Mouse (Mus musculus): ENCODE measurements around the gene Stmn1. TPM values are rescaled to one million over a fixed set of nuclear protein-coding genes. Genes with fewer than 3 reads are reported as not detected.
A peak's percentile ranks its signal among the peaks of the same experiment; 100 is the strongest.
"Not testable (repeated sequence)": the region's sequence is repeated elsewhere in the genome, so short reads cannot be mapped to it uniquely, and the experiment has no call there.

Gene Stmn1
- polyA plus RNA-seq, 1 experiment from 2014 or later: 1,729 TPM

DNA sequence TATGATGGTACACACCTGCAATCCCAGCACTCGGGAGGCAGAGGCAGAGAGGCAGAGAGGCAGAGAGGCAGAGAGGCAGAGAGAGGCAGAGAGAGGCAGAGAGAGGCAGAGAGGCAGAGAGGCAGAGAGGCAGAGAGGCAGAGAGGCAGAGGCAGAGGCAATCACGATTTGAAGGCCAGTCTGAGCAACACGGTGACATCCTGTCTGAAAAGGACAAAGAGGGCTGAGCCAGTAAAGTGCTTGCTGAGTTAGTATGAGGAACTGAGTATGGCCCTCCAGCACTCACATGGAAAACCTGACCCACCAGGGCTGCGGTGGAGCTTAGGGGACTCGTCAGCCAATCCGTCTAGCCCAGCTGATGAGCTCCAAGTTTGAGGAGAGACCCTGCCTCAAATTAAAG is 30.9 kb downstream of the Stmn1 start:
- not testable (repeated sequence) for H3K4me2 ChIP-seq (ENCODE audit: low read depth, low read length); ATAC-seq (ENCODE audit: low read depth); H3K9ac ChIP-seq (ENCODE audit: low read length); H3K36me3 ChIP-seq (ENCODE audit: control insufficient read depth, insufficient read depth, low read length); H3K27me3 ChIP-seq (ENCODE audit: control insufficient read depth, insufficient read depth, low read depth, low read length); H3K27ac ChIP-seq (ENCODE audit: low read length); H3K4me3 ChIP-seq (ENCODE audit: low read length); H3K9me3 ChIP-seq (ENCODE audit: control insufficient read depth, low read length)
- peaks cover 25% of the 10 kb centered on the region for H3K4me1 ChIP-seq (replicated peaks; ENCODE audit: control insufficient read depth, insufficient read depth, low read length)
- WGBS: 78% methylated on average over 6 of the region's 6 CpGs

DNA sequence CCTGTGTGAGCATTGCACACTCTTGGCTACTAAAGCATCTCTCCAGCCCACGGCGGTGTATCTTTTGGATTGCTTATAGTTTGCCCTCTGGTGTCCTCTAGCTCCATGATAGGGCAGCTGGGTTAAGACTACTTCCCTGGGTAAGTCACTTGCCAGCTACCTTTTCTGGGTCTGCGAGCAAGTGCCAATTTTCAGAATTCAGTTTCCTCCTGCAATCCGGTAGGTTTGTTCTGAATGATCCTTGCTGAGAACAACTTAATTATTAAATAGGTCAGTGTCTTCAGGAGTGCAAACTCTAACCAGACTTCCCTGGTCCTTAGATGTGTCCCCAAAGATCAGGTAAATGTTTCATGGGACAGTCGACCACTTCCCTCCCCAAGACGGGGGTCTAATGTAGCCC is 33.0 kb downstream of the Stmn1 start:
- WGBS: 83% methylated on average over 6 of the region's 6 CpGs

DNA sequence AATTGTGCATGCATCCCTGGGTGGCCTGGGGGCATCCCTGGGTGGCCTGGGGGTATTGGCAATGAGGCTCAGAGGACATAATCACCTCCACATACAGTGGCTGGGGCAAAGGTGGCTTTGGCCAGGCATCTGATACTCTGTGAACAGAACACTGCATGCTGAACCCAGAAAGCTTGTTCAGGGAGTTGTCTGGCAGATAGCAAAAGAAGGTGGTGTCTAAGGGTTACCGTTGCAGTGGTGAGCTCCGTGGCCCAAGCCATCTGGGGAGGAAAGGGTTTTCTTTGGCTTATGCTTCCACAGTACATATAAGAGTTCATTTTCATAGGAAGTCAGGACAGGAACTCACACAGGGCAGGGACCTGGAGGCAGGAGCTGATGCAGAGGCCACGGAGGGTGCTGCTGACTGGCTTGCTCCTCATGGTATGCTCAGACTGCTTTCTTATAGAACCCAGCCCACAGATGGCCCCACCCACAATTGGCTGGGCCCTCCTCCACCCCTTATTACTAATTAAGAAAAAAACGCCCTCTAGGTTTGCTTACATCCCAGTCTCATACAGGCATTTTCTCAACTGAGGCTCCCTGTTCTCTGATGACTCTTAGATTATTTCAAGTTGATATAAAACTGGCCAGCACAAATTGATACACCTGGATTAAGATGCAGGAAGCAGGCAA is 35.7 kb downstream of the Stmn1 start:
- H3K9ac ChIP-seq (ENCODE audit: low read length): no peak overlapping the region
- H3K9me3 ChIP-seq (ENCODE audit: control insufficient read depth, low read length): no peaks in the 10 kb centered on the region
- H3K4me1 ChIP-seq (replicated peaks; ENCODE audit: control insufficient read depth, insufficient read depth, low read length): no peaks in the 10 kb centered on the region
- 74% methylated on average over 4 of the region's 4 CpGs for WGBS
- H3K4me3 ChIP-seq (ENCODE audit: low read length): no peak overlapping the region
- no peak for ATAC-seq (ENCODE audit: low read depth)
- H3K27ac ChIP-seq (ENCODE audit: low read length): no peak overlapping the region
- H3K27me3 ChIP-seq (ENCODE audit: control insufficient read depth, insufficient read depth, low read depth, low read length): no peaks in the 10 kb centered on the region
- H3K36me3 ChIP-seq (ENCODE audit: control insufficient read depth, insufficient read depth, low read length): no peaks in the 10 kb centered on the region; the same call in 1 of the 2 replicates
- H3K4me2 ChIP-seq (ENCODE audit: low read depth, low read length): no peak overlapping the region

More for the DNA sequence above, 33.0 kb downstream of the Stmn1 start:
- Histone ChIP-seq H3K27ac (ENCODE audit: low read length) (no peak overlapping the region), H3K4me3 (ENCODE audit: low read length) (no peak overlapping the region), H3K4me2 (ENCODE audit: low read depth, low read length) (no peak overlapping the region), H3K27me3 (ENCODE audit: control insufficient read depth, insufficient read depth, low read depth, low read length) (no peaks in the 10 kb centered on the region), H3K36me3 (ENCODE audit: control insufficient read depth, insufficient read depth, low read length) (no peaks in the 10 kb centered on the region), H3K9me3 (ENCODE audit: control insufficient read depth, low read length) (no peaks in the 10 kb centered on the region), H3K9ac (ENCODE audit: low read length) (no peak overlapping the region), H3K4me1 (replicated peaks; ENCODE audit: control insufficient read depth, insufficient read depth, low read length) (peaks cover 15% of the 10 kb centered on the region; the same call in 1 of the 2 replicates)
- ATAC-seq (ENCODE audit: low read depth): no peak

DNA sequence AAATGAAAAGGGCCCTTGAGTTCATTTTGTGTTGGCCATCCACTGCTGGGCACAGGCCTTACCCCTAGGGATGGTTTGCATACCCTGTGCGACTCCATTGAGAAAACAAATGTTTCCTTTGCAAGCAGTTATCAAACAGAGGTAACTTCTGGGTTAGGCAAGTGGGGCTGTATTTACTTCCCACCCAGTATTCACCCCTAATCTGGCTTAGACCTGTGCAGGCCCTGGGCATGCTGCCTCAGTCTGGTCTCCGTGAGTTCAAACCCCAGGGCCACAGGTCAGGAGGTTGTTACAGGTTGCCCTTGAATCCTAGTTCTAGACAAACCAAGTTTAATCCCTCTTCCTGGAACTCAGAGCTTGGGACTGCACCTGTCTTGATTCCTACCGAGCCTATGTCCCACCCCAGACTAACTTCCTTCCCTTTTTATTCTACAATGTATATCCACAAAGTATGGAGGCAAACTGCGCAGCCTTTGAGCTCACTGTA is 37.2 kb downstream of the Stmn1 start:
- 91% methylated on average over 4 of the region's 4 CpGs for WGBS
- H3K4me2 ChIP-seq (ENCODE audit: low read depth, low read length): no peak overlapping the region
- H3K4me1 ChIP-seq (replicated peaks; ENCODE audit: control insufficient read depth, insufficient read depth, low read length): no peaks in the 10 kb centered on the region
- no peaks in the 10 kb centered on the region; the same call in 1 of the 2 replicates for H3K36me3 ChIP-seq (ENCODE audit: control insufficient read depth, insufficient read depth, low read length)
- H3K27ac ChIP-seq (ENCODE audit: low read length): no peak overlapping the region
- H3K9me3 ChIP-seq (ENCODE audit: control insufficient read depth, low read length): no peaks in the 10 kb centered on the region
- H3K4me3 ChIP-seq (ENCODE audit: low read length): no peak overlapping the region
- no peak for ATAC-seq (ENCODE audit: low read depth)
- H3K9ac ChIP-seq (ENCODE audit: low read length): no peak overlapping the region
- no peaks in the 10 kb centered on the region for H3K27me3 ChIP-seq (ENCODE audit: control insufficient read depth, insufficient read depth, low read depth, low read length)

DNA sequence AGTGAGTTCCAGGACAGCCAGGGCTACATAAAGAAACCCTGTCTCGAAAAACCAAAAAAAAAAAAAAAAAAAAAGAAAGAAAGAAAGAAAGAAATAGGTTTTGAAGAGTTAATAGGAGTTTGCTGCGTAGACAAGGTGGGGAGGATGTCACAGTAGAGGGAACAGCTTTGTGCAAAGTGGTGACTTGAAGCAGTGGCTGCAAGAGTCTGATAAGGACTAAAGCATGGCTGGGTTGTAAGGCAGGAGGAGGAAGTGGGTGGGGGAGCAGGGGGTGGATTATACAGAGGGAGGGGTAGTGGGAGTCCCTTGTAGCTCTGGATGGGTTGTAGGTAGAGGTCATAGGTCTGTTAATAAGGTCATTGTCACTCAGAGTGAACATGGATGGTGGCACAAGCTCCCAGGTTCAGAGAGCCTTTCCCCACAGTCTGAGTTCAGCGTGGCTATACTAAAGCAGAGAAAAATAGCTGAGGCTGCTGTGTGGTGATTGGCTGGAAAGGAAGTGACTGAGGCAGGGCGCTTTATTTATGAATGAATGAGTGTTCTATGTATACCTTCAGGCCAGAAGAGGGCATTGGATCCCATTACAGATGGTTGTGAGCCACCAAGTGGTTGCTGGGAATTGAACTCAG is 38.0 kb downstream of the Stmn1 start:
- H3K27me3 ChIP-seq (ENCODE audit: control insufficient read depth, insufficient read depth, low read depth, low read length): no peaks in the 10 kb centered on the region
- no peak for ATAC-seq (ENCODE audit: low read depth)
- no peaks in the 10 kb centered on the region for H3K9me3 ChIP-seq (ENCODE audit: control insufficient read depth, low read length)
- H3K27ac ChIP-seq (ENCODE audit: low read length): no peak overlapping the region
- H3K4me2 ChIP-seq (ENCODE audit: low read depth, low read length): no peak overlapping the region
- H3K4me1 ChIP-seq (replicated peaks; ENCODE audit: control insufficient read depth, insufficient read depth, low read length): no peaks in the 10 kb centered on the region
- H3K9ac ChIP-seq (ENCODE audit: low read length): no peak overlapping the region
- WGBS: 55% methylated on average over 3 of the region's 4 CpGs
- H3K4me3 ChIP-seq (ENCODE audit: low read length): no peak overlapping the region
- H3K36me3 ChIP-seq (ENCODE audit: control insufficient read depth, insufficient read depth, low read length): no peaks in the 10 kb centered on the region; the same call in 1 of the 2 replicates

DNA sequence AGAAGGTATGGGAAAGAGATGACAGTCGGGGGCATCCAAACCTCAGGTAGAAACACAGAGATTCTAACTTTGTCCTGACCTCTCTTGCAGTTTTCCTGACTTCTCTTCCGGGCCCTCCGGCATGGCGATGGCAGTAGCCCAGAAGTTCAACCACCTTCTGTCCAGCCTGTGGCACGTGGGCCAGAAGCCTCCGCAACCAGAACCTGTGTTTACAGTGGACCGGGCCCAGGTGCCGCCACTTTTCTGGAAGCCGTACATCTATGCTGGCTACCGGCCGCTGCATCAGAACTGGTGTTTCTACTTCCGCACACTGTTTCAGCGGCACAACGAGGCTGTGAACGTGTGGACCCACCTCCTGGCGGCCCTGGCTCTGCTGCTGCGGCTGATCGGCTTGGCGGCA is 38.6 kb downstream of the Stmn1 start:
- 85% methylated on average over 19 of the region's 19 CpGs for WGBS

DNA sequence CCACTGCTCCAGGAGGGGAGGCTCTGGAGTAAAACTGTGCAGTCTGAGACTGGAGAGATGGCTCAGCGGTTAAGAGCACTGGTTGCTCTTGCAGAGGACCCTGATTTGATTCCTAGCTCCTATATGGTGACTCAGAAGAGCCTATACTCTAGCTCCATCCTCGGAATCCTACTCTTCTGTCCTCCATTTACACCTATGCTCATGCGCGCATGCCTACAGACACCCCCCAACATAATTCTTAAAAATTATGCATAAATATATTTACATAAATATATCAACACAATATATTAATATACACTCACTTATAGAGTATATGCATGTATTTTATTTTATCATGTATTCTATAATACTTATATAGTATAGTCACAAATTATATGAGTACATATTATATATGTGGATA is 42.3 kb downstream of the Stmn1 start:
- H3K4me3 ChIP-seq (ENCODE audit: low read length): peak overlapping the region; percentile 69
- no peaks in the 10 kb centered on the region for H3K27me3 ChIP-seq (ENCODE audit: control insufficient read depth, insufficient read depth, low read depth, low read length)
- peaks cover 20% of the 10 kb centered on the region for H3K4me1 ChIP-seq (replicated peaks; ENCODE audit: control insufficient read depth, insufficient read depth, low read length)
- WGBS: 73% methylated on average over 4 of the region's 4 CpGs
- peak; percentile 6; the same call in 1 of the 2 replicates for ATAC-seq (ENCODE audit: low read depth)
- no peaks in the 10 kb centered on the region; the same call in 1 of the 2 replicates for H3K36me3 ChIP-seq (ENCODE audit: control insufficient read depth, insufficient read depth, low read length)
- H3K9me3 ChIP-seq (ENCODE audit: control insufficient read depth, low read length): no peaks in the 10 kb centered on the region
- H3K4me2 ChIP-seq (ENCODE audit: low read depth, low read length): peak overlapping the region; percentile 81
- H3K9ac ChIP-seq (ENCODE audit: low read length): no peak overlapping the region
- H3K27ac ChIP-seq (ENCODE audit: low read length): no peak overlapping the region

More for the DNA sequence above, 38.6 kb downstream of the Stmn1 start:
- H3K27ac ChIP-seq (ENCODE audit: low read length): no peak overlapping the region
- H3K4me1 ChIP-seq (replicated peaks; ENCODE audit: control insufficient read depth, insufficient read depth, low read length): peaks cover under 1% of the 10 kb centered on the region
- H3K9ac ChIP-seq (ENCODE audit: low read length): no peak overlapping the region
- H3K4me3 ChIP-seq (ENCODE audit: low read length): no peak overlapping the region
- H3K9me3 ChIP-seq (ENCODE audit: control insufficient read depth, low read length): no peaks in the 10 kb centered on the region
- no peak overlapping the region for H3K4me2 ChIP-seq (ENCODE audit: low read depth, low read length)
- no peak for ATAC-seq (ENCODE audit: low read depth)
- H3K27me3 ChIP-seq (ENCODE audit: control insufficient read depth, insufficient read depth, low read depth, low read length): no peaks in the 10 kb centered on the region
- H3K36me3 ChIP-seq (ENCODE audit: control insufficient read depth, insufficient read depth, low read length): no peaks in the 10 kb centered on the region; the same call in 1 of the 2 replicates

DNA sequence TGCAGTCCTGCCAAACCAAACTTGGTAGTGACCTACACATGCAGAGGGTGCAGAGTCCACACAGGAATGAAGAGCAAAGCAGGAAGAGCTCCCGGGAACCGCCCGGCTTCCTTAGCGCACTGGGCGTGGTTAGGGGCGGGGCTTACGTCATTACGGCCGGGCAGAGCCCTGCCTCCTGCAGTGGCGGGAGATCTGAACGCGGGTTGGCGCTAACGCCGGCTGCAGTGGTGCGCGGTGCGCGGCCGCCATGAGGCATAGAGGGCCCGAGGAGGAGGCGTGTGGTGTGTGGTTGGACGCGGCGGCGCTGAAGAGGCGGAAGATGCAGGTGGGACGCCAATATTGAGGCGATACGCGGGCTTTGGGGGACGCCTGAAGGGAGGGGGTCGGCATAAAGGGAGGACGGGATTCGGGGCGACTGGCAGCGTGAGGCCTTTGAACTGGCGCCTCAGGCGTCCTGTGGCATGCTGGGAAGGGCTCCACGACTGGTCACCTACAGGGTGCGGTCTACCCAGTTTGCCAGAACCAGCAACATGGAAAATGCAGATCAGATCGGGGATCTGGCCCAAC is 42.8 kb downstream of the Stmn1 start, which contains the start of gene Aunip:
Gene Aunip (plus strand): TSS at position 155 of the 567 bp plus-strand sequence.
- WGBS: under 1% methylated on average over 42 of the region's 42 CpGs
- Histone ChIP-seq H3K4me2 (ENCODE audit: low read depth, low read length) (peak within 1 kb of the TSS; percentile 81), H3K27me3 (ENCODE audit: control insufficient read depth, insufficient read depth, low read depth, low read length) (no peaks in the 10 kb centered on the region), H3K9ac (ENCODE audit: low read length) (peak within 1 kb of the TSS; percentile 70), H3K4me3 (ENCODE audit: low read length) (peak within 1 kb of the TSS; percentile 69), H3K36me3 (ENCODE audit: control insufficient read depth, insufficient read depth, low read length) (no peaks in the 10 kb centered on the region; the same call in 1 of the 2 replicates), H3K9me3 (ENCODE audit: control insufficient read depth, low read length) (no peaks in the 10 kb centered on the region), H3K27ac (ENCODE audit: low read length) (no peak within 1 kb of the TSS), H3K4me1 (replicated peaks; ENCODE audit: control insufficient read depth, insufficient read depth, low read length) (peaks cover 20% of the 10 kb centered on the region)
- ATAC-seq (ENCODE audit: low read depth): peak; percentile 95

DNA sequence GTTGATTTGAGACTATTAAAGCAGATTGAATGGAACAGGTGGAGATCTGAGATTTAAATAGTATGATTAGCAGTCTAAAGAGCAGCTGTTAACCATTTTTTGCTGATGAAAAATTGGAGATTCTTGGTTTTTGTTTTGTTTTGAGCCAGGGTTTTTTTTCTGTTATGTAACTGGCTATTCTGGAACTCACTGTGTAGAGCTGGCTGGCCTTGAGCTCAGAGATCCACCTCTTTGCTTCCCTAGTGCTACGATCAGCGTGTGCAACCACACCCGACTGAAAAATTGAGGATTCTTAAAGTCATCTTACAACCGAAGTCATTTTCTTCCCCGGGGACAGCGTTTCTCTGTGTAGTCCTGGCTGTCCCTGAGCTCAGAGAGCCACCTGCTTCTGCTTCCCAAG is 43.6 kb downstream of the Stmn1 start:
- Histone ChIP-seq H3K36me3 (ENCODE audit: control insufficient read depth, insufficient read depth, low read length) (no peaks in the 10 kb centered on the region; the same call in 1 of the 2 replicates), H3K27me3 (ENCODE audit: control insufficient read depth, insufficient read depth, low read depth, low read length) (no peaks in the 10 kb centered on the region), H3K27ac (ENCODE audit: low read length) (no peak overlapping the region), H3K4me1 (replicated peaks; ENCODE audit: control insufficient read depth, insufficient read depth, low read length) (peaks cover 22% of the 10 kb centered on the region), H3K9ac (ENCODE audit: low read length) (peak overlapping the region; percentile 39), H3K4me2 (ENCODE audit: low read depth, low read length) (peak overlapping the region; percentile 81), H3K9me3 (ENCODE audit: control insufficient read depth, low read length) (no peaks in the 10 kb centered on the region), H3K4me3 (ENCODE audit: low read length) (peak overlapping the region; percentile 69)
- ATAC-seq (ENCODE audit: low read depth): no peak
- 55% methylated on average over 6 of the region's 6 CpGs for WGBS

Measured in lung, embryonic 16.5 days (tissue).